Mouse (Mus musculus) CH12.LX (cell line): ENCODE measurements around the gene Timp2. TPM values are rescaled to one million over a fixed set of nuclear protein-coding genes. Genes with fewer than 3 reads are reported as not detected.
A peak's percentile ranks its signal among the peaks of the same experiment; 100 is the strongest.

Experiments
- DNase-seq: peaks from one replicate; pipeline ENCODE4 v3.0.0-alpha.2; 2013; ENCODE audit errors: extremely low read depth
- H3K27ac ChIP-seq: 2 replicates; pipeline ENCODE4 v1.5.1; 2012; ENCODE audit warnings: low read depth, mild to moderate bottlenecking, control low read depth, moderate library complexity; ENCODE audit not compliant: insufficient read depth
- H3K27me3 ChIP-seq: replicated peaks from 2 replicates; pipeline ENCODE3; 2012; ENCODE audit warnings: inconsistent platforms
- H3K36me3 ChIP-seq, 2 experiments: replicated peaks in 1 of 2; 2 replicates each; pipeline versions ENCODE3 to v1.6.1; 2012; ENCODE audit warnings: inconsistent platforms in 1 of 2, low read length in 1 of 2, mild to moderate bottlenecking in 1 of 2, mixed read lengths in 1 of 2, moderate library complexity in 1 of 2; ENCODE audit not compliant: control insufficient read depth in 1 of 2, insufficient read depth in 1 of 2
- H3K4me1 ChIP-seq, 2 experiments: 2 replicates each; pipeline ENCODE4 v1.6.1; 2012; ENCODE audit warnings: inconsistent platforms in 1 of 2, moderate library complexity in 1 of 2; ENCODE audit not compliant: insufficient read depth in 2 of 2, control insufficient read depth in 1 of 2
- H3K4me2 ChIP-seq: 2 replicates; pipeline ENCODE4 v1.6.1; 2012; ENCODE audit warnings: low read depth, mild to moderate bottlenecking, control low read depth; ENCODE audit not compliant: poor library complexity, insufficient read depth, severe bottlenecking
- H3K4me3 ChIP-seq, 3 experiments: fragments of 150-350 bp in 1 of 3; sonication (generic) in 1 of 3; replicated peaks in 1 of 3; 2 replicates each; pipeline versions ENCODE3 to v1.5.1; 2011 to 2012; ENCODE audit warnings: low read depth in 2 of 3, low read length in 2 of 3, mild to moderate bottlenecking in 2 of 3, moderate library complexity in 2 of 3, control low read depth in 1 of 3, improper control_type of control experiment in 1 of 3, inconsistent platforms in 1 of 3, mixed read lengths in 1 of 3; ENCODE audit not compliant: poor library complexity in 1 of 3
- H3K79me2 ChIP-seq: replicated peaks from 2 replicates; pipeline ENCODE4 v1.6.1; 2012; ENCODE audit warnings: mild to moderate bottlenecking, moderate library complexity; ENCODE audit not compliant: control insufficient read depth, poor library complexity, insufficient read depth, severe bottlenecking; ENCODE audit errors: extremely low read depth
- H3K9ac ChIP-seq: 2 replicates; pipeline ENCODE4 v1.6.1; 2012; ENCODE audit warnings: low read depth, mild to moderate bottlenecking, control low read depth, moderate library complexity; ENCODE audit not compliant: insufficient read depth
- H3K9me3 ChIP-seq: replicated peaks from 2 replicates; pipeline ENCODE3; 2012; ENCODE audit warnings: low read length, inconsistent platforms, mixed read lengths
- CHD1 ChIP-seq: IDR thresholded peaks from 2 replicates; pipeline ENCODE4 v1.6.1; 2012; ENCODE audit warnings: low read depth, low read length, improper control_type of control experiment, inconsistent platforms
- CHD2 ChIP-seq: IDR thresholded peaks from 2 replicates; pipeline ENCODE4 v1.6.1; 2011; ENCODE audit warnings: low read length, improper control_type of control experiment
- CTCF ChIP-seq, 2 experiments: IDR thresholded peaks in 1 of 2; conservative IDR thresholded peaks in 1 of 2; 2 replicates each; pipeline ENCODE4 v1.5.1; 2011 to 2012; ENCODE audit warnings: low read depth in 2 of 2, low read length in 2 of 2, improper control_type of control experiment in 1 of 2, inconsistent platforms in 1 of 2, mild to moderate bottlenecking in 1 of 2, moderate library complexity in 1 of 2
- E2F4 ChIP-seq: IDR thresholded peaks from 2 replicates; pipeline ENCODE4 v1.6.1; 2011; ENCODE audit warnings: low read depth, low read length, improper control_type of control experiment; ENCODE audit not compliant: insufficient replicate concordance
- ELF1 ChIP-seq: IDR thresholded peaks from 2 replicates; pipeline ENCODE4 v1.6.1; 2014; ENCODE audit warnings: low read depth, mild to moderate bottlenecking, inconsistent platforms, low read length, improper control_type of control experiment
- ETS1 ChIP-seq: conservative IDR thresholded peaks from 2 replicates; pipeline ENCODE4 v1.6.1; 2012; ENCODE audit warnings: low read depth, mild to moderate bottlenecking, inconsistent platforms, low read length, improper control_type of control experiment, moderate library complexity
- HCFC1 ChIP-seq: IDR thresholded peaks from 2 replicates; pipeline ENCODE4 v1.6.1; 2012; ENCODE audit warnings: low read depth, mild to moderate bottlenecking, inconsistent platforms, low read length, improper control_type of control experiment
- JUN ChIP-seq: IDR thresholded peaks from 2 replicates; pipeline ENCODE4 v1.6.1; 2011; ENCODE audit warnings: low read depth, mild to moderate bottlenecking, low read length, improper control_type of control experiment, moderate library complexity; ENCODE audit not compliant: insufficient read depth
- JUND ChIP-seq: conservative IDR thresholded peaks from 2 replicates; pipeline ENCODE4 v1.6.1; 2011; ENCODE audit warnings: low read depth, low read length, improper control_type of control experiment
- MAFK ChIP-seq: IDR thresholded peaks from 2 replicates; pipeline ENCODE4 v1.6.1; 2011; ENCODE audit warnings: low read length, improper control_type of control experiment; ENCODE audit not compliant: insufficient replicate concordance
- MAZ ChIP-seq: IDR thresholded peaks from 2 replicates; pipeline ENCODE4 v1.6.1; 2012; ENCODE audit warnings: low read depth, mild to moderate bottlenecking, inconsistent platforms, low read length, improper control_type of control experiment, moderate library complexity
- MXI1 ChIP-seq: IDR thresholded peaks from 2 replicates; pipeline ENCODE4 v1.6.1; 2011; ENCODE audit warnings: mild to moderate bottlenecking, low read depth, low read length, improper control_type of control experiment
- NELFE ChIP-seq: IDR thresholded peaks from 2 replicates; pipeline ENCODE4 v1.6.1; 2011; ENCODE audit warnings: low read depth, low read length, improper control_type of control experiment
- NRF1 ChIP-seq: IDR thresholded peaks from 2 replicates; pipeline ENCODE4 v1.6.1; 2014; ENCODE audit warnings: low read depth, mild to moderate bottlenecking, inconsistent platforms, low read length, improper control_type of control experiment, moderate library complexity
- PAX5 ChIP-seq: IDR thresholded peaks from 2 replicates; pipeline ENCODE4 v1.6.1; 2012; ENCODE audit warnings: low read length, inconsistent platforms, mixed read lengths
- POLR2A ChIP-seq: IDR thresholded peaks from 2 replicates; pipeline ENCODE4 v1.6.1; 2011; ENCODE audit warnings: low read depth, mild to moderate bottlenecking, improper control_type of control experiment, low read length
- POLR2AphosphoS2 ChIP-seq: IDR thresholded peaks from 2 replicates; pipeline ENCODE4 v1.6.1; 2011; ENCODE audit warnings: low read depth, low read length, improper control_type of control experiment
- RAD21 ChIP-seq: IDR thresholded peaks from 2 replicates; pipeline ENCODE4 v1.6.1; 2011; ENCODE audit warnings: low read depth, mild to moderate bottlenecking, low read length, improper control_type of control experiment, moderate library complexity
- RCOR1 ChIP-seq: conservative IDR thresholded peaks from 2 replicates; pipeline ENCODE4 v1.6.1; 2012; ENCODE audit warnings: low read depth, mild to moderate bottlenecking, inconsistent platforms, low read length, improper control_type of control experiment
- SMC3 ChIP-seq: IDR thresholded peaks from 2 replicates; pipeline ENCODE4 v1.6.1; 2011; ENCODE audit warnings: low read depth, low read length, improper control_type of control experiment
- UBTF ChIP-seq: IDR thresholded peaks from 2 replicates; pipeline ENCODE4 v1.6.1; 2012; ENCODE audit warnings: low read depth, mild to moderate bottlenecking, inconsistent platforms, low read length, improper control_type of control experiment, moderate library complexity
- USF1 ChIP-seq: IDR thresholded peaks from 2 replicates; pipeline ENCODE4 v1.6.1; 2014; ENCODE audit warnings: low read depth, mild to moderate bottlenecking, inconsistent platforms, low read length, improper control_type of control experiment
- USF2 ChIP-seq: conservative IDR thresholded peaks from 2 replicates; pipeline ENCODE4 v1.6.1; 2011; ENCODE audit warnings: low read depth, low read length, improper control_type of control experiment
- ZC3H11A ChIP-seq: IDR thresholded peaks from 2 replicates; pipeline ENCODE4 v1.6.1; 2012; ENCODE audit warnings: low read depth, mild to moderate bottlenecking, inconsistent platforms, low read length, improper control_type of control experiment
- dilution Hi-C: fragments of 300-500 bp; cut with MboI; formaldehyde crosslinking; loops from 2 replicates; pipeline ENCODE4 v1.14.3; 2020; ENCODE audit warnings: low sequenced_read_pairs; ENCODE audit not compliant: extremely low pct_unique_long_range_greater_than_20kb, extremely low pct_ligation_motif_present
- in situ Hi-C: fragments of 300-500 bp; cut with MboI; formaldehyde crosslinking; loops from 3 replicates; pipeline ENCODE4 v1.14.3; 2019; ENCODE audit warnings: low sequenced_read_pairs, low pct_ligation_motif_present, low pct_unique_long_range_greater_than_20kb, mixed read lengths
- polyA plus RNA-seq: library from polyadenylated mRNA; unstranded; fragments of >175 nt; gene quantifications from 2 replicates; pipeline ENCODE4 v1.2.1, GENCODE M21; 2012; ENCODE audit warnings: low read depth; ENCODE audit not compliant: insufficient read length
- total RNA-seq, 2 experiments: library from RNA; depleted of rRNA; stranded (reverse); fragments of 300-350 nt in 1 of 2; fragments of >200 nt in 1 of 2; gene quantifications; 2 replicates each; pipeline ENCODE4 v1.2.3; 2012 to 2014

Gene Timp2
- total and polyA plus RNA-seq, 3 experiments = 0.34 TPM; not detected in 2

GRCm38 (mm10) chr11:118266666-118267046 lies 88.9 kb downstream of the Timp2 start:
- Histone ChIP-seq H3K4me1 (no peaks in the 10 kb centered on the region), H3K79me2 (no peaks in the 10 kb centered on the region), H3K9ac (no peak overlapping the region), H3K27me3 (no peaks in the 10 kb centered on the region), H3K27ac (no peak overlapping the region), H3K4me3 (no peak overlapping the region), H3K36me3 (peaks cover 88 to 96% of the 10 kb centered on the region in 2 experiments), H3K9me3 (no peaks in the 10 kb centered on the region), H3K4me2 (no peak overlapping the region)
- in situ Hi-C loops = no loop called here
- dilution Hi-C loops = no loop called here
- TF ChIP-seq USF2 (no peak), CTCF (conservative IDR thresholded peaks at IDR 0.05 in 1 of 2, IDR thresholded peaks at IDR 0.05 in 1 of 2; ENCODE audit: low read depth in 2 of 2, low read length in 2 of 2) (peak in 1 of 2 experiments; percentile 27; a peak in 1 of 4 replicates), ELF1 (no peak), SMC3 (0 out of 2 replicates have a peak, but pooled peaks have one; percentile 7), CHD2 (no peak), JUN (no peak), NRF1 (no peak), MAFK (no peak), HCFC1 (no peak), POLR2A (no peak), USF1 (no peak), E2F4 (no peak)
- no peak for DNase-seq

GRCm38 (mm10) chr11:118266044-118266665 lies 89.4 kb downstream of the Timp2 start:
- no peaks in the 10 kb centered on the region for H3K4me1 ChIP-seq
- H3K79me2 ChIP-seq = no peaks in the 10 kb centered on the region
- no peaks in the 10 kb centered on the region for H3K9me3 ChIP-seq
- DNase-seq = no peak
- no peaks in the 10 kb centered on the region for H3K27me3 ChIP-seq
- H3K9ac ChIP-seq = no peak overlapping the region
- H3K4me2 ChIP-seq = no peak overlapping the region
- no peak overlapping the region for H3K27ac ChIP-seq
- TF ChIP-seq RAD21 (no peak), MXI1 (no peak), ETS1 (no peak), POLR2AphosphoS2 (no peak), JUND (no peak), CHD1 (no peak), NELFE (no peak), ZC3H11A (no peak), PAX5 (no peak), UBTF (no peak), USF2 (no peak), RCOR1 (no peak), MAZ (no peak)
- dilution Hi-C loops = no loop called here
- in situ Hi-C loops = no loop called here
- no peak overlapping the region for H3K4me3 ChIP-seq
- H3K36me3 ChIP-seq = peaks cover 90 to 96% of the 10 kb centered on the region in 2 experiments
